Mouse (Mus musculus): ENCODE measurements around the gene Runx1.
A peak's percentile ranks its signal among the peaks of the same experiment; 100 is the strongest.

The Runx1 gene

DNA sequence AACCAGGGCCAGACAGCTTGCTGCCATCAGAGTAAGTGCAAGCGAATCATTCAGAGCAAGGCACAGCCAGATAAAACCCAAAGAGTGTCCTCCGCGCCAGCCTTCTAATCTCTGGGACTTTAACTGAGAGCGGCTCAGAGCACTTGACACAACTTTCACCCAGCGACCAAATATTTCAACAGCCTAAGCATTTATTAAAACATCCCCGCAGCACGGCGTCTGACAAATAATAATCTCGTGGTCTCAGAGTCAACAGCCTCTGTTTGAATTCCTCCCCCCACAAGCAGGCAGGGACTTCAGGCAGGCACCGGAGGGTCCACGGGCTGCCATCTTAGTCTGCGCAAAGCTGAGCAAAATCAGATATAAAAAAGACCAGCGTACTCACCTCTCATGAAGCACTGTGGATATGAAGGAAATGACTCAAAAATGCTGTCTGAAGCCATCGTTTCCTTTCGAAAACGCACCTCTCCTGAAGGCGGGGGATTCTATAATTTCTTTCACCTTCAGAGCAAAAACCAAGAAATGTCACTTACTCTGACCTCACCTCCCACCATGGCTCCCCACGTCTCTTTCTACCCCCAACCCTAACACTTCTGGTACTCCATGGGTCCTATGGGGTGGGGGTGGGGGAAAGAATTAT, 625 bp downstream of the Runx1 start:
- DNase-seq, result peak; percentile 60

DNA sequence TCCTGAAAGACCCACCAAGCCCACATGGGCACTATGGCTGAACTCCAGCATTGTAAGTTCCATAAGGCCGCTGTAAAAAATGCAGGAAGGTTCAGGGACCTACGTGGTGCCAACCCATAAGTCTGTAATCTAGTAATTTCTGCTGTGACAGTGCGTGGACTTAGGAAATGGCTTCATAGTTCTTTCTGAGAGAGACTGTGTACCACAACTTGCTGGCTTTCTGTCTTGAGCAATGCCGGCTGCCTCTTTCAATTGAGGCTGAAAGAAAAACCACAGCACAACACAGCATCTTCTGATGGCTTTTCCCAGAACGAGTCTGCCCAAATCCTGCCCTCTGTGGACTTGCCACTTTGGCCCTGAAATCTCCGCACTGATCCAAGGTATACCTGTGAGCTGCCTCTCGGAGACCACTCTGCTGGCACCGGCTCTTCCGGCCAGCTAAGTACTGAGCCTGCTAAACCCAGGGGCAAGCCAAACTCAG, 1.2 kb downstream of the Runx1 start:
- peak; percentile 46 for DNase-seq

DNA sequence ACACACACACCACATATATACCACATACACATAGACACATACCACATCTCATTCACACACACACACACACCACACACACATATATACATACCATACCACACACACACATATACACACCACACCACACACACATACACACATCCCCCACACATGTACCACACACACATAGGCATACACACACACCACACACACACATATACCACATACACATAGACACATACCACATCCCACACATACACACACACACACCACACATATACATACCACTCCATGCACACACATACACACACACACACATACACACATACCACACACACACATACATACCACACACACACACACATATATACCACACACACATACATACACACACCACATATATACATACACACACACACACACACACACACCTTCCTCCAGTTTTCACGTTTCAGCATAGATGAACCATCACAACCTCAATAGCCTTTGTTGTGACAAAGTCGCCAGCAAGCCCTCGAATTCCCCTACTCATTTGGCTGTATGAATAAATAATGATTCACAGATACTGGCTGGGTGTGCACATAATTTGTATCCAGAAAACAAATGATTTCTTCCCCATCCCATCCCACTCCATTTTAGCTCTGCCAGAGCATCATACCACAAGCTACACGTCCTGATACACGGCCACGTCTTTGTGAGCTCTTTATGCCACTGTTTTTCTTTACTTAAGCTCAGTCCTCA, 1.8 kb downstream of the Runx1 start:
- DNase-seq, result no peak

DNA sequence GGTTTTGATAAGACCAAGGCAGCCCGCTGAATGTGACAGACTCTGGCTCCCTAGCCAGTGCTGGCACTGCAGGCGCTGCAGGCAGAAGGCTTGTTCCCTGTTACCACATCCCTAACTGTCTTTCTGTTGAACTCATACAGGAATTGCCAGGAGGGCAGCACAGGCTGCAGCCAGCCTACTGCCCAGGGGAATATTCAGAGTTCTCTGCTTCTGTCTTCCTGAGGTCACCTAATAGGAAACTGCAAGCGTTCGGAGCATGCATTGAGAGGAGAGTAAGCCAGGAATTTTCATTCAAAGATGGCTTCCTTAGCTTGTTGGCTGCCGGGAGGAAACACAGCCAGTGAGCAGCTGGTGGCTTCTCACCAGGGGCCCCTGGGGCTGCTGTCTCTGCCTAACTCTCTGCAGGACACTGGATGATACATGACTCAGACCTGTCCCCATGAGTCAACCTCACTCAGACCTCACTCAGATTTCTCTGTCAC, 2.5 kb downstream of the Runx1 start:
- peak; percentile 52 for DNase-seq

DNA sequence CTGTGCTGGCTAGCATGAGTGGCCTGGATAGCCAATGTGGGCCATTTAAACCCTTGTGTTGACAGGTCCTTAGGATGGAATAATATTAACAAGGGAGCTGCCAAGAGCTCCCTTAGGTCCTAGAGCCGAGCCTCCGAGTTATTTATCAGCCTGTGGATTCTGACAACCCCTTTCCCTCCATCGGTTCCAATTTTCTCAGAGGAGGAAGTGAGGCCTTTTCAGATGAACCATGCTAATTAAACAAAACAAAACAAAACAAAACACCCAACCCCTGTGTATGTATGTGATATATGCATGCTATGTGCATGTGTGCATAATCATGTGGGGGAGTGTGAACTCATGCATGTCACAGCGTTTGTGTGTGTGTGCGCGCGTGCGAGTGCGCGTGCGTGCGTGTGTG, 3.3 kb downstream of the Runx1 start:
- DNase-seq, result no peak

GRCm38 (mm10) chr16:92821938-92822629, 3.9 kb downstream of the Runx1 start:
- peak; percentile 61 for DNase-seq

DNA sequence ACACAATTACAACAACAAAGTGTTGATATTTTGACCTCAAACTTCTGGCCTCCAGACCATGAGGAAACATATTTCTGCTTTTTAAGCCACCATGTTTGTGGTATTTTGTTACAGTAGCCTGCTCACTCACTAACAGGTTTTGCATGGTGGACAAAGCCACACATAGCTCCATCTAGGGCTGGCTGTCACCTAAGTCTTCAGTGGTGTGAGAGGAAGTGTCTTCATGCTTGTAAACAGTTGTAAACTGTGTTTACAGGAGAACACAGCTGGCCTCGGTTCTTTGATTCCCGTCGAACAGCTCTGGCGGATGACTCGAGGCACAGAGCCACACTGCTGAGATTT, 4.4 kb downstream of the Runx1 start:
- DNase-seq, result no peak

GRCm38 (mm10) chr16:92820451-92820850, 5.5 kb downstream of the Runx1 start:
- DNase-seq, result no peak

DNA sequence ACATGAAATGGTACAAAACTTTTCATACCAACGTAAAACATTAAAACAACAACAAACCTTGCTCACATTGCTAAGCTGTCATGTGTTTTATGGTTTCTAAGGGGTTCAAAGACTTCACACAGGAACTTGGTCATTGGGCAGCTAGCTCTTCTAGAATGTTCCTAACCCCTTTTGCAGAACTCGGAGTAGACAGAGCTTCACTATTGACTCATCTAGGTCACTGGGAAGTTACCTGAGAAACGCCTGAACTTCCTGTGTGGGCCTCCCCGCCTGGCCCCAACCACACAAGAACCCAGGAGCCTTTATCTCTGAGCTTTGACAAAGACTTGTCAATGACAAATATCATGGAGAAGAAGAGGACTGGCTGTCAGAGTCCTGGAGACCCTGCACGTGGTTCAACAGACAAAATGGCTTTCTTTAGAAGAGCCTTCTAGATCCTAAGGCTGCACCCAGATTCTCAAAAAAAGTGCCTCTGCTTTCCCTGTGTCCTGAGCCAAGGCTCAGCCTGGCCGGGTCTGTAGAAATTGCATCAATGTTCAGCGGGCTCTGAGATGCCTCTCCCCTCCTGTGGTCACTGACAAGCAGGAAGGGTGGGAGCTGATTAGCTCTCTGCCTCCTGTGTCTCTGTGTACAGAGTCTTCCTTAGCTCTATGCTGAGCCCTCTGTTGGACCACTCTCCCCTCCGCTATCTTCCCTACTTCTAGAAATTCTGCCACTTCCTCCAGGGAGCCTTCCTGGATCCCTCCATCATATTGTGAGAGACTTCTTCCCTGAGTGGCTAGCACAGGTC, 7.3 kb downstream of the Runx1 start:
- DNase-seq, result no peak

DNA sequence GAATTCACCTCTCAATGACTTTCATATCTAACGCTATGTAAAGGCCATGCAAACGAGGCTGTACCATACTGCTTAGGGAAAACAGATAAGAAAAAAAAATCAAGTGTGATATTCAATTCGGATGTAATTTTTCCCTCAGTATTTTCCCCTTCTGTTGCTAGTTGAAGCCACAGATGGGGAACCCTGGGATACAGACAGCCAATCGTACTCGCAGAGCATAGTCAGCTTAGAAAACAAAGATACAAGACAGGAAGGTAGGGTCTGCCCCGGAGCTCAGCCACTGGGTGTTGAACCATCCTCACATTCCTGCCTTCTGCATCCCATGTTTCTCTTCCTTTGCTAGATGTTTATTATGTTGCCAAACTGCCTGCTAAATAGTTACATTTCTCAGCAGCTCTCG, 9.9 kb downstream of the Runx1 start:
- no peak for DNase-seq

DNA sequence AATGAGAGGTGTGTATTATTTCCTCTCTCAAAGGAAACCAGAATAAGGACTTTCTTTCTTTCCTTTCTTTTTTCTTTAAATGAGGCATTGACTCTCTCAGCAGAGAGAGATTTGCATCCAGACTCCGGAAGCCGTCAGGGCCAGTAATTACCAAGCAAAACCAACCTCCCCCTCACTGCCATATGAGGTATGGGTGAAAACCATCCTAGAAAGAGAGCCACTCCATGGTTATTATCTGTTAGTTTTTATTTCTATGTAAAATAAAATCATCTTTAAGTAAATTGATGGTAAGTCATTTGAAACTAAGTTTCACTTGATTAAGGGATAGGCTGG, 10.8 kb downstream of the Runx1 start:
- DNase-seq, result no peak

DNA sequence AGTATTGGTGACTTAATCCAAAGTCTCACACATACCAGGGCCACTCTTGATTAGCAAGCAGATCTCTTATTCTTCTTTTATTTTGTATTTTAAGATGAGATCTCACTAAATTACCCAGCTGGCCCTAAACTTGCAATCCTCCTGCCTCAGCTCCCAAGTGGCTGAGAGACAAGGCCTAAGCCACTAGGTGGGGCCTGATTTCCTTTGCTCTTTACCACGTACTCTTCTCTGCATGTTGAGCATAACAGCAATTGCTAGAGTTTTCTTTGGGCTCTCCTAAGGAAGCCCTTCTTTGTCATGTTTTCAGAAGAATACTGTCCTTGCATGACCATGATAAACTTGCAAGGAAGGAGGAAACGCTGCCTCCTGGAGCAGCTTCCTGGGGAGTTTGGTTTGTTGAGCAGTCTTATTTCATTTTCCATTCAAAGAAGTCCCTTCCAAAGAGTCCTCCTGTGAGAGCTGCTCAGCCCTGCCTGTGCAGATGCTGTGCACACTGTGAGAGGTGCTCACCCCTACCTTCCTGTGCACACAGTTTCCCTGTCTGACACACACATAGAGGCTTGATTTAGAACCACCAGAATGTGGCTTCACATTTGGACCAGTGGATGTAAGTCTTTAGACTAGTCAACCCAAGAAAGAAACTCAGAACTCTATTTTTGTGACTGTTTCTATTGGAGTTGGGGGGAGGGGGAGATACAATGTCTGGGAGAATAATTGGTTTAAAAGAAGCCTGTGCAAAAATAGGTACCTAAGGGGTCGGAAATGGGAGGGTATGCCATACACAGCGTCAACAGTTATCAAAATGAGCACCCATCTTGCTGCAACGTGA, 11.4 kb downstream of the Runx1 start:
- DNase-seq, result peak; percentile 47

DNA sequence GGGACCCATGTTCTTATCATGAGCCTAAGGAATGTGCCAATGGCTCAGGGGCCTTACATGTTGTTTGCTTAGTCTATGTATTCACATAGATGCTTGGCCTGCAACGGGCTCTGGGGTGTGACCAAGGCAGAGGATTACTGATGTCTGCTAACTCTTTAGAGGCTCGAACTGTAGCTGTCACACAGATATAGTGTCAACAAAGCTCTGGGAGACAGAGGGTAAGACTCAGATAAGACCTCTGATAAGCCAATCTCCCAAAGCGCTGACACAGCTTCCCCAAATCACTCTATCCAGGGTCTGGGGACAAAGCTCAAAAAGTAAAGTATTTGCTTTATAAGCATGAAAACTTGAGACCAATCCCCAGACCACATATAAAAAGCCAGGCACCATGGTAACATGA, 13.5 kb downstream of the Runx1 start:
- no peak for DNase-seq

- no peak for DNase-seq
Measured at GRCm38 (mm10) chr16:92810568-92811240, 15.2 kb downstream of the Runx1 start.

DNA sequence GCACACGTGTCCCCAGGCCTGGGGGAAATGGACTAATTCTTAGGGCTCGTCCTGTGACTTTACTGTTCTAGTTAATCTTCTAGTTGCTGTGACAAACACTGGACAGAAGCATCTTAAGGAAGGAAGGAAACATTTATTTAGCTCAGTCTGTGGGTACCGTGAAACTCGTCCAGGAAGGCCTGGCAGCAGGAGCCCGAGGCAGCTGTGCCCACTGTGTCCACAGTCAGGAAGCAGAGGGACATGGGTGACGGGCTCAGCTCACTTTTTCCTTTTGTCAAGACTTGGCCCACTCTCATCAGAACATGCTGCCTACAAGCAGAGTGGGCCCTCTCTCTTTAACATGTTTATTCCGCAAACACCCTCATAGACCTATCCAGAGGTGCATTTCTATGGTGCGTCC, 18.2 kb downstream of the Runx1 start:
- DNase-seq, result no peak

DNA sequence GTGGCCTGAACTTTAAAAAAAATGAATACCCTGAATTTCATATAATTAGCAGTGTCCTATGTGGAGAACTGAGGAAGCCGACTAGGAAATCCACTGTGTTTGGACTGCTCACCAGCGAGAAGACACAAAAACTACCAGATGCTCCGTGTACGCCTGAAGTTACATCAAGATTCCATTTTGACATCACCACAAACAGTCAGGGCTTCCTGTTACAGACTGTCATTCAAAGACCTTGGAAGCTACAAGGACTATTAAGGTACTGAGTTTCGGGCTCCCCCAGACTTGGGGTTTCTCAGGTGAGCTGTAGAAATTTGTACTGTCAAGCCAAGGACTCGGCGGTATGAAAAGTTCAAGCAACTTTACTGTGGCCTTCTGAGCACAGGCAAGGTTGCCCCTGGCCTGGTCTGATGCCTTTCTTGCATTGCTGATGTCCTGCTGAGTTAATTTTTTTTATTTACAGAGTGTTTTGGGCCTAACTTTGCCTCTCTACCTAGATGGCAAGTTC, 22.8 kb downstream of the Runx1 start:
- DNase-seq, result no peak

- DNase-seq, result peak; percentile 86
Measured at GRCm38 (mm10) chr16:92801567-92801966, 24.4 kb downstream of the Runx1 start.

DNA sequence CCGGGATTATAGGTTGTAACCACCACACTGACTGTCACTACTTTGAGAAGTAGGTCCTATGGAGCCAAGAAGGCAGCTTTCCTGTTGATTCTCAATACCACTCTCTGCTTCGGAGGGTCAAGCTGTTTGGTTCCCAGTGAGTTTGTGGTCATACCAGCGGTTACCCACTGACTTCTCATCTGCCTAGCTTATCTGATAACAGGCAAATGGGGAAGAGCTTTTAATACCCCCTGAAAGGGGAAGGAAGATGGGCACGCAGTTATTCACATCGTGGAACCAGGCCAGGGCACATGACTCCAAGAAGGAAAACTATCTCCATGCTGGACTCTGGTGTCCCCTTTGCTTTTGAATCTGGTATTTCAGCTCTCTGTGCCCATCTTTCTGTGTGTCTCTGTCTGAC, 25.1 kb downstream of the Runx1 start:
- DNase-seq, result no peak

GRCm38 (mm10) chr16:92799940-92800339, 26.0 kb downstream of the Runx1 start:
- DNase-seq, result peak; percentile 61

DNA sequence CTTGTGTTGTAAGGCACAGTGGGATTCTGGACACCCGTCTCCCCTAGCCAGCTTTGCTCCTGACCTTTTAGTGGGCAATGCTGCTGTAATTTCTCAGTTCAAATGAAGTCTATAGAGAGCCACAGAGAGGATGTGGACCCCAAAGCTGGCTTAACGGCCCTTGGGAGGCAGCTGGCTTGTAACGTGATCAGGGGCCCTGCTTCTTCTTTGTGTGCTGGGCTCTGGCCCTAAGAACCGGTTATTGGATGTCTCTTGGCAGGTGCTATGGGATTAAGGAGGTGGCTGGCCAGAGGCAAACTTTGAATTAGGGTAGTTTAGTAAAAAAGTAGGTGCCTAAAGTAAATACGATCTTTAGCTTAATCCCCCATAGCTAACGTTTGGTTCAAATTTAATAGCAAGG, 31.8 kb downstream of the Runx1 start:
- no peak for DNase-seq

GRCm38 (mm10) chr16:92793741-92794140, 32.2 kb downstream of the Runx1 start:
- DNase-seq, result no peak

GRCm38 (mm10) chr16:92792905-92793304, 33.0 kb downstream of the Runx1 start:
- DNase-seq, result no peak

All from thymus, postnatal 4 days (tissue).